In the genomic region with DNA sequence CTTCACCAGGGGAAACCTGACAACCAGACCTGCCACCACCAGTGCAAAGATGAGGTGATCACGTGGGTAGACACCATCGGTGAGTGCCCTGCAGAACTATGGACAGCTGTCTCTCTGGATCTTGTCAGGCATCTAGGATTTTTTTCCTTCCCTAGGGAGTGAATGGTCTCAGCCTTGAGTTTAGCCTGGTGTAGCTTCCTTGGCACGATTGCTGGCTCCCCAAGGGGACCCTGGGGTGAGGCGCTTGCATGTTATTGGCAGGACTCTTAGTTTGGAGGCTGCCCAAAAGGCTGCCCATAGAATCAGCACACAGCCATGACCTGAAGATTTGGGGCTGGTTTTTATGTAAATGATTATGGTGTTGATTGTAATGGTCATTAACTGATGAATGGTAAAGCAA, we compare ENCODE assay signal across 17 mouse cellular contexts. TPM values are rescaled to one million over a fixed set of nuclear protein-coding genes. Genes with fewer than 3 reads are reported as not detected.
DNase-seq lines count a peak whose midpoint lies in the region; ATAC-seq and TF ChIP-seq lines count a peak whose summit lies in the region.
"Had no signal": no experiment of that assay in that cellular context is flagged by ENCODE, and none has a peak within 500 bp of the region (broad histone marks: within the 10 kb centered on the region; RNA-seq: fewer than 3 reads in every experiment).

No protein-coding gene starts in this region.

- H3K4me2 ChIP-seq in lung, embryonic 15.5 days = no peak overlapping the region
- H3K4me2 ChIP-seq in lung, postnatal 0 days (replicated peaks; ENCODE audit: low read depth, low read length) = no peak overlapping the region
- H3K4me2 ChIP-seq in midbrain, embryonic 15.5 days = no peak overlapping the region
- H3K4me2 ChIP-seq: embryonic facial prominence, embryonic 15.5 days; hindbrain, embryonic 13.5 days; midbrain, embryonic 12.5 days; neural tube, embryonic 12.5 days had no signal

- no peak for TF ChIP-seq EP300 in lung, postnatal 0 days (IDR thresholded peaks at IDR 0.05)

- H3K4me3 ChIP-seq in gastrocnemius, adult 2 months = no peak overlapping the region
- no peak overlapping the region for H3K4me3 ChIP-seq in lung, embryonic 15.5 days
- H3K4me3 ChIP-seq in lung, postnatal 0 days (ENCODE audit: low read depth, low read length) = no peak overlapping the region
- H3K4me3 ChIP-seq in midbrain, embryonic 15.5 days = no peak overlapping the region
- H3K4me3 ChIP-seq: embryonic facial prominence, embryonic 15.5 days; hindbrain, embryonic 13.5 days; layer of hippocampus, adult 2 months; midbrain, embryonic 12.5 days; neural tube, embryonic 12.5 days had no signal

- no peak for ATAC-seq in lung, embryonic 15.5 days (ENCODE audit: borderline replicate concordance, extremely low read depth, low FRiP score, low TSS enrichment)
- no peak for ATAC-seq in lung, postnatal 0 days
- ATAC-seq in midbrain, embryonic 15.5 days (replicated peaks) = no peak
- ATAC-seq: Patski had no signal

- no peak for TF ChIP-seq CTCF in gastrocnemius, adult 2 months (IDR thresholded peaks at IDR 0.05)
- no peak for TF ChIP-seq CTCF in lung, postnatal 0 days (IDR thresholded peaks at IDR 0.05)

- 75% methylated on average over 4 of the region's 4 CpGs for WGBS in lung, embryonic 15.5 days
- WGBS in lung, postnatal 0 days = 77% methylated on average over 4 of the region's 4 CpGs
- WGBS in midbrain, embryonic 15.5 days = 83% methylated on average over 4 of the region's 4 CpGs

- H3K9me3 ChIP-seq in lung, embryonic 15.5 days = no peaks in the 10 kb centered on the region
- no peaks in the 10 kb centered on the region for H3K9me3 ChIP-seq in lung, postnatal 0 days (ENCODE audit: low read length)
- H3K9me3 ChIP-seq in midbrain, embryonic 15.5 days = no peaks in the 10 kb centered on the region
- H3K9me3 ChIP-seq: embryonic facial prominence, embryonic 15.5 days; hindbrain, embryonic 13.5 days; midbrain, embryonic 12.5 days; neural tube, embryonic 12.5 days had no signal

- H3K4me1 ChIP-seq in lung, embryonic 15.5 days = peaks cover 68% of the 10 kb centered on the region
- no peaks in the 10 kb centered on the region; the same call in 1 of the 2 replicates for H3K4me1 ChIP-seq in lung, postnatal 0 days (ENCODE audit: insufficient read depth, low read depth, low read length)
- peaks cover 11% of the 10 kb centered on the region for H3K4me1 ChIP-seq in midbrain, embryonic 15.5 days

- H3K9ac ChIP-seq in lung, embryonic 15.5 days = no peak overlapping the region
- H3K9ac ChIP-seq in lung, postnatal 0 days (replicated peaks; ENCODE audit: low read depth) = no peak overlapping the region
- H3K9ac ChIP-seq in midbrain, embryonic 15.5 days = no peak overlapping the region
- H3K9ac ChIP-seq: embryonic facial prominence, embryonic 15.5 days; hindbrain, embryonic 13.5 days; midbrain, embryonic 12.5 days; neural tube, embryonic 12.5 days had no signal

- no peaks in the 10 kb centered on the region for H3K27me3 ChIP-seq in lung, embryonic 15.5 days
- H3K27me3 ChIP-seq in lung, postnatal 0 days (replicated peaks; ENCODE audit: insufficient read depth, low read length) = no peaks in the 10 kb centered on the region
- H3K27me3 ChIP-seq in midbrain, embryonic 15.5 days (replicated peaks) = no peaks in the 10 kb centered on the region
- H3K27me3 ChIP-seq: embryonic facial prominence, embryonic 15.5 days; hindbrain, embryonic 13.5 days; midbrain, embryonic 12.5 days; neural tube, embryonic 12.5 days; Patski had no signal

- intact Hi-C loops in gastrocnemius, adult 2 months (cut with DNase I) = no loop called here
- intact Hi-C loops in left cerebral cortex, postnatal 36 days (cut with DNase I) = no loop called here

- DNase-seq in adrenal gland, postnatal 10 days = peak; percentile 61
- DNase-seq in adrenal gland, postnatal 36 days = no peak
- DNase-seq in gastrocnemius, adult 2 months = no peak
- no peak for DNase-seq in gastrocnemius, postnatal 25 days
- DNase-seq in lung, postnatal 0 days (ENCODE audit: low spot score) = no peak
- no peak for DNase-seq in left cerebral cortex, postnatal 36 days (ENCODE audit: low spot score in 2 of 2)
- DNase-seq: layer of hippocampus, postnatal 36 days; lung, adult 18-20 months had no signal

- H3K27ac ChIP-seq in gastrocnemius, adult 2 months = 0 out of 2 replicates have a peak overlapping the region, but pooled peaks have one; percentile 20
- H3K27ac ChIP-seq in lung, embryonic 15.5 days = peak overlapping the region; percentile 69
- H3K27ac ChIP-seq in lung, postnatal 0 days (ENCODE audit: low read length) = no peak overlapping the region
- no peak overlapping the region for H3K27ac ChIP-seq in midbrain, embryonic 15.5 days
- H3K27ac ChIP-seq: embryonic facial prominence, embryonic 15.5 days; hindbrain, embryonic 13.5 days; layer of hippocampus, adult 2 months; midbrain, embryonic 12.5 days; neural tube, embryonic 12.5 days; stomach, postnatal 0 days had no signal

- H3K36me3 ChIP-seq in lung, embryonic 15.5 days = peaks cover 6% of the 10 kb centered on the region; the same call in 1 of the 2 replicates
- H3K36me3 ChIP-seq in lung, postnatal 0 days (ENCODE audit: insufficient read depth, low read length) = peaks cover 4% of the 10 kb centered on the region; the same call in 1 of the 2 replicates
- no peaks in the 10 kb centered on the region for H3K36me3 ChIP-seq in midbrain, embryonic 15.5 days (replicated peaks)
- H3K36me3 ChIP-seq: hindbrain, embryonic 13.5 days; midbrain, embryonic 12.5 days; neural tube, embryonic 12.5 days had no signal

RNA-seq across cellular contexts. Expression of gene Umps, which starts 22.7 kb away (rescaled TPM):
- total RNA-seq in adrenal gland, postnatal 10 days (2021) = 10 to 100 TPM; 31.9 to 36.4 TPM
- 10 to 100 TPM; 42.3 to 50.8 TPM for total RNA-seq in adrenal gland, postnatal 36 days (2021)
- total RNA-seq in gastrocnemius, adult 2 months (2021) = 1 to 10 TPM; 5.3 to 7.3 TPM
- 1 to 10 TPM; 4.8 to 5.9 TPM for total RNA-seq in gastrocnemius, postnatal 25 days (2021)
- 56.0 and 58.9 TPM in 2 replicates for polyA plus RNA-seq in lung, embryonic 15.5 days (2015; fragmentation: Nextera tagmentation; extraction: Ambion mirVana)
- 10.3 and 11.1 TPM in 2 replicates for polyA plus RNA-seq in lung, postnatal 0 days (2015; fragmentation: Nextera tagmentation; extraction: Ambion mirVana)
- 23.4 and 24.1 TPM in 2 replicates for polyA plus RNA-seq in midbrain, embryonic 15.5 days (2015; fragmentation: Nextera tagmentation; extraction: Ambion mirVana)
- total RNA-seq in left cerebral cortex, postnatal 36 days (2021) = 10 to 100 TPM; 12.2 to 15.1 TPM

Comparison
In these comparisons a context has a peak if more than half of its experiments do, and no peak if none do; other contexts are left out.
1. H3K27ac ChIP-seq: peak in gastrocnemius, adult 2 months (single experiment) and lung, embryonic 15.5 days (single experiment); none in lung, postnatal 0 days (single experiment) and midbrain, embryonic 15.5 days (single experiment).